Comparison of ENCODE assay signal across 21 mouse cellular contexts in the genomic region with DNA sequence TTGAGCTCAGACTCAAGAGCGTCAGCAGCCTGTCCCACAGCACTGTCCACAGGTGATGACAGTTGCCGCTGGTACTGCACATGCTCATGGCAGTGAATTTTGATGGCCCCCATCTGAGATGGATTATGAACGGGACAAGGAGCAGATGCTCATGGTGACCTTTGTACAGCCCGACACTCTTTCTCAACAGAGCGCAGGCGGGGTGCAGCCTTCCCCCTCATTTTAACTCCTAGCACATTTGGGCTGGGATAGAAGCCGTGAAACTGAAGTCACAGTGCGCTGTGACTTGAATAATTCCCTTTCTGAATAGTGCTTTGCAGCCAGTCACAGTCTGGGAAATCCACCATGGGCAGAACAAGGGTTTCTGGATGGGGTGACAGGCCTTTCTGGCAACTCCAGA.
DNase-seq lines count a peak whose midpoint lies in the region; ATAC-seq and TF ChIP-seq lines count a peak whose summit lies in the region.
"Had no signal": no experiment of that assay in that cellular context is flagged by ENCODE, and none has a peak within 500 bp of the region (broad histone marks: within the 10 kb centered on the region; RNA-seq: fewer than 3 reads in every experiment).

No protein-coding gene starts in this region.

- no peaks in the 10 kb centered on the region for H3K9me3 ChIP-seq in forebrain, embryonic 14.5 days (replicated peaks; ENCODE audit: control insufficient read depth, low read length)
- H3K9me3 ChIP-seq in forebrain, embryonic 12.5 days = no peaks in the 10 kb centered on the region
- H3K9me3 ChIP-seq in midbrain, embryonic 10.5 days (replicated peaks) = no peaks in the 10 kb centered on the region
- H3K9me3 ChIP-seq in midbrain, embryonic 14.5 days (ENCODE audit: control insufficient read depth, low read length) = no peaks in the 10 kb centered on the region
- H3K9me3 ChIP-seq: embryonic facial prominence, embryonic 10.5 days; neural tube, embryonic 13.5 days had no signal

- no peaks in the 10 kb centered on the region for H3K27me3 ChIP-seq in forebrain, embryonic 14.5 days (replicated peaks; ENCODE audit: control insufficient read depth, insufficient read depth, low read length)
- no peaks in the 10 kb centered on the region for H3K27me3 ChIP-seq in forebrain, embryonic 12.5 days
- H3K27me3 ChIP-seq in midbrain, embryonic 10.5 days (ENCODE audit: low read depth, poor library complexity, severe bottlenecking) = no peaks in the 10 kb centered on the region
- H3K27me3 ChIP-seq in midbrain, embryonic 14.5 days (ENCODE audit: control insufficient read depth, insufficient read depth, low read length) = no peaks in the 10 kb centered on the region
- H3K27me3 ChIP-seq: neural tube, embryonic 13.5 days had no signal

- no peak overlapping the region for H3K27ac ChIP-seq in forebrain, embryonic 14.5 days (ENCODE audit: low read depth, low read length)
- H3K27ac ChIP-seq in forebrain, embryonic 12.5 days = no peak overlapping the region
- 0 out of 2 replicates have a peak overlapping the region, but pooled peaks have one; percentile 9 for H3K27ac ChIP-seq in midbrain, embryonic 10.5 days (replicated peaks)
- H3K27ac ChIP-seq in midbrain, embryonic 14.5 days (replicated peaks; ENCODE audit: low read depth, low read length) = no peak overlapping the region
- H3K27ac ChIP-seq: embryonic facial prominence, embryonic 10.5 days; gastrocnemius, adult 2 months; macrophage; neural tube, embryonic 13.5 days had no signal

- no peak overlapping the region for H3K4me2 ChIP-seq in forebrain, embryonic 14.5 days (ENCODE audit: low read length)
- H3K4me2 ChIP-seq in forebrain, embryonic 12.5 days = no peak overlapping the region
- H3K4me2 ChIP-seq in midbrain, embryonic 14.5 days (ENCODE audit: low read length) = no peak overlapping the region
- H3K4me2 ChIP-seq: neural tube, embryonic 13.5 days had no signal

- no peak for TF ChIP-seq CTCF in brain, embryonic 14.5 days (IDR thresholded peaks at IDR 0.05; ENCODE audit: borderline replicate concordance, extremely low read depth, insufficient read depth, insufficient read length)

- peak; percentile 26 for DNase-seq in forebrain, embryonic 14.5 days (ENCODE audit: low spot score)
- DNase-seq in midbrain, embryonic 10.5 days (ENCODE audit: low spot score) = no peak
- no peak for DNase-seq in midbrain, embryonic 14.5 days
- peak; percentile 52 for DNase-seq in brain, embryonic 14.5 days (ENCODE audit: low read depth)
- peak; percentile 30 for DNase-seq in forelimb bud, embryonic 11.5 days (ENCODE audit: low read depth, low spot score)
- DNase-seq in adrenal gland, postnatal 4 days (ENCODE audit: low spot score in 2 of 2) = no peak
- DNase-seq in adrenal gland, adult (ENCODE audit: inconsistent age in 2 of 2, low spot score in 1 of 2) = no peak
- DNase-seq: adrenal gland, postnatal 36 days; cerebellum, adult 18-20 months; cerebellum, postnatal 25 days; gastrocnemius, adult 2 months; kidney, adult 2 months; kidney, postnatal 10 days; left cerebral cortex, postnatal 4 days; thymus, adult 18-20 months; thymus, postnatal 36 days had no signal

- peak; percentile 40; the same call in 1 of the 2 replicates for ATAC-seq in forebrain, embryonic 14.5 days
- ATAC-seq in forebrain, embryonic 12.5 days (ENCODE audit: low FRiP score) = no peak
- ATAC-seq in midbrain, embryonic 14.5 days (ENCODE audit: low FRiP score, low TSS enrichment) = no peak
- ATAC-seq: CD4-positive, CD25-positive, alpha-beta regulatory T cell, adult 4 months had no signal

- H3K4me3 ChIP-seq in forebrain, embryonic 14.5 days (ENCODE audit: low read depth, low read length) = no peak overlapping the region
- no peak overlapping the region for H3K4me3 ChIP-seq in forebrain, embryonic 12.5 days (replicated peaks)
- H3K4me3 ChIP-seq in midbrain, embryonic 10.5 days = no peak overlapping the region
- no peak overlapping the region for H3K4me3 ChIP-seq in midbrain, embryonic 14.5 days (replicated peaks; ENCODE audit: low read depth, low read length)
- H3K4me3 ChIP-seq: embryonic facial prominence, embryonic 10.5 days; gastrocnemius, adult 2 months; neural tube, embryonic 13.5 days had no signal

- WGBS in forebrain, embryonic 14.5 days = 65% methylated on average over 8 of the region's 8 CpGs
- 55% methylated on average over 8 of the region's 8 CpGs for WGBS in forebrain, embryonic 12.5 days
- WGBS in midbrain, embryonic 10.5 days = 81% methylated on average over 8 of the region's 8 CpGs
- 46% methylated on average over 8 of the region's 8 CpGs for WGBS in midbrain, embryonic 14.5 days

- no peak overlapping the region for H3K9ac ChIP-seq in forebrain, embryonic 14.5 days (ENCODE audit: low read length)
- H3K9ac ChIP-seq in forebrain, embryonic 12.5 days = no peak overlapping the region
- H3K9ac ChIP-seq in midbrain, embryonic 14.5 days (replicated peaks; ENCODE audit: low read length) = no peak overlapping the region
- H3K9ac ChIP-seq: neural tube, embryonic 13.5 days had no signal

- no peak for TF ChIP-seq POLR2A in brain, embryonic 14.5 days (IDR thresholded peaks at IDR 0.05; ENCODE audit: borderline replicate concordance, extremely low read depth, insufficient read depth, insufficient read length, poor library complexity, severe bottlenecking)

- H3K36me3 ChIP-seq in forebrain, embryonic 14.5 days (ENCODE audit: control insufficient read depth, insufficient read depth, low read length) = no peaks in the 10 kb centered on the region
- H3K36me3 ChIP-seq in forebrain, embryonic 12.5 days (replicated peaks) = no peaks in the 10 kb centered on the region
- no peaks in the 10 kb centered on the region for H3K36me3 ChIP-seq in midbrain, embryonic 10.5 days
- H3K36me3 ChIP-seq in midbrain, embryonic 14.5 days (ENCODE audit: control insufficient read depth, insufficient read depth, low read length) = no peaks in the 10 kb centered on the region
- H3K36me3 ChIP-seq: embryonic facial prominence, embryonic 10.5 days; neural tube, embryonic 13.5 days had no signal

- H3K4me1 ChIP-seq in forebrain, embryonic 14.5 days (ENCODE audit: control insufficient read depth, insufficient read depth, low read length) = no peaks in the 10 kb centered on the region
- peaks cover 7% of the 10 kb centered on the region for H3K4me1 ChIP-seq in forebrain, embryonic 12.5 days
- H3K4me1 ChIP-seq in midbrain, embryonic 10.5 days = peaks cover 6% of the 10 kb centered on the region; the same call in 1 of the 2 replicates
- no peaks in the 10 kb centered on the region for H3K4me1 ChIP-seq in midbrain, embryonic 14.5 days (ENCODE audit: control insufficient read depth, insufficient read depth, low read length)
- H3K4me1 ChIP-seq: neural tube, embryonic 13.5 days had no signal

Comparison
In these comparisons a context has a peak if more than half of its experiments do, and no peak if none do; other contexts are left out.
1. DNase-seq: peak in forebrain, embryonic 14.5 days (single experiment), brain, embryonic 14.5 days (single experiment) and forelimb bud, embryonic 11.5 days (single experiment); none in midbrain, embryonic 10.5 days (single experiment), midbrain, embryonic 14.5 days (single experiment), adrenal gland, postnatal 4 days (0 of 2) and adrenal gland, adult (0 of 2).